In genomic region chr17:84215264-84215960, GRCm38 (mm10) we compare ENCODE assay signal across 13 mouse cellular contexts. TPM values are rescaled to one million over a fixed set of nuclear protein-coding genes. Genes with fewer than 3 reads are reported as not detected.
DNase-seq lines count a peak whose midpoint lies in the region; ATAC-seq and TF ChIP-seq lines count a peak whose summit lies in the region.
"Had no signal": no experiment of that assay in that cellular context is flagged by ENCODE, and none has a peak within 500 bp of the region (broad histone marks: within the 10 kb centered on the region; RNA-seq: fewer than 3 reads in every experiment).

No protein-coding gene starts in this region.

- WGBS in lung, adult 2 months: 56% methylated on average over 6 of the region's 6 CpGs

- H3K4me1 ChIP-seq in lung, adult 2 months (ENCODE audit: control insufficient read depth, insufficient read depth, low read length): no peaks in the 10 kb centered on the region; the same call in 1 of the 2 replicates

- peak; percentile 92 for ATAC-seq in Patski

- no peak overlapping the region for H3K4me3 ChIP-seq in lung, adult 2 months (replicated peaks; ENCODE audit: extremely low read depth, low read depth, low read length)
- H3K4me3 ChIP-seq: liver, embryonic 15.5 days had no signal

- TF ChIP-seq POLR2A in lung, adult 2 months (IDR thresholded peaks at IDR 0.05; ENCODE audit: borderline replicate concordance, extremely low read depth, low read depth, low read length): no peak

- no peak for TF ChIP-seq CTCF in lung, adult 2 months (IDR thresholded peaks at IDR 0.05; ENCODE audit: insufficient read depth, low read length)
- TF ChIP-seq CTCF in Patski (IDR thresholded peaks at IDR 0.05): no peak

- POLR2A ChIA-PET in Patski (lab: Charles Lee): interaction anchor here (0.6 kb wide), 1 partner anchor 101 kb away, joined by 4 read pairs; no protein-coding TSS in a partner anchor

- CTCF ChIA-PET in Patski (lab: Charles Lee): interaction anchor here (0.9 to 1.7 kb wide), 3 partner anchors 19 to 40 kb away, joined by 3 to 4 read pairs (median 3); no protein-coding TSS in a partner anchor

- in situ Hi-C loops in Patski (cut with MboI; ENCODE audit: low pct_unique_long_range_greater_than_20kb): no loop called here

- DNase-seq in embryo, embryonic 10.5 days (ENCODE audit: low spot score): peak; percentile 39
- DNase-seq in embryo, embryonic 10 days (ENCODE audit: low spot score): no peak
- DNase-seq in lung, adult 18-20 months: peak; percentile 26 to 33
- no peak for DNase-seq in lung, adult 2 months
- peak; percentile 97 for DNase-seq in Patski (ENCODE audit: low read depth, low spot score)
- DNase-seq in lung, postnatal 25 days (ENCODE audit: low spot score): peak; percentile 51
- no peak for DNase-seq in layer of hippocampus, adult 18-20 months (ENCODE audit: low spot score in 2 of 2)
- no peak for DNase-seq in left cerebral cortex, adult 18-20 months (ENCODE audit: low spot score in 2 of 2)
- DNase-seq: heart, adult 18-20 months; kidney, adult 8-10 months; thymus, adult 2 months had no signal

- no peaks in the 10 kb centered on the region for H3K27me3 ChIP-seq in Patski
- H3K27me3 ChIP-seq: CH12.LX; liver, embryonic 15.5 days had no signal

RNA-seq across cellular contexts. Expression of gene Zfp36l2, which starts 27.7 kb away (rescaled TPM):
- polyA plus RNA-seq in lung, adult 2 months (2012; rRNA removed): 101 and 187 TPM in 2 replicates
- 68.0 TPM for polyA plus RNA-seq in Patski (2021)
- 10 to 100 TPM; 22.0 to 32.5 TPM for total RNA-seq in layer of hippocampus, adult 18-20 months (2021)
- total RNA-seq in left cerebral cortex, adult 18-20 months (2021): 10 to 100 TPM; 24.8 to 25.1 TPM

Comparison
In these comparisons a context has a peak if more than half of its experiments do, and no peak if none do; other contexts are left out.
1. DNase-seq: peak in embryo, embryonic 10.5 days (single experiment), lung, adult 18-20 months (2 of 2), Patski (single experiment) and lung, postnatal 25 days (single experiment); none in embryo, embryonic 10 days (single experiment), lung, adult 2 months (single experiment), layer of hippocampus, adult 18-20 months (0 of 2) and left cerebral cortex, adult 18-20 months (0 of 2).